Mouse (Mus musculus) adipose tissue, adult 10 weeks (tissue): ENCODE data around the gene Ephx3. TPM values are rescaled to one million over a fixed set of nuclear protein-coding genes. Genes with fewer than 3 reads are reported as not detected.

ENCODE experiments used
- polyA plus RNA-seq: library from polyadenylated mRNA; stranded (reverse); fragments of 350-450 nt; fragmentation: Illumina TruSeq; extraction: RNeasy Lipid Tissue Mini Kit (QIAGEN cat#74804); gene quantifications from one replicate; pipeline ENCODE4 v1.2.3, GENCODE M21; 2014; ENCODE audit warnings: low read depth, low replicate concordance

Ephx3 gene
- polyA plus RNA-seq = 1.5 TPM

GRCm38 (mm10) chr17:32188863-32189636 lies at the start of gene Ephx3:
Gene Ephx3 (minus strand): TSS chr17:32189549.

GRCm38 (mm10) chr17:32166687-32167086 lies 22.7 kb downstream of the Ephx3 start, which contains the start of gene Notch3:
Gene Notch3 (minus strand): TSS chr17:32166852.

Other genes with a start within 250 kb of the Ephx3 start
- 11.1 TPM for gene Rrp1b, start 153.4 kb downstream of the Ephx3 start, polyA plus RNA-seq
- 4.7 TPM for gene Hsf2bp, start 153.2 kb downstream of the Ephx3 start, polyA plus RNA-seq
- gene Notch3, start 22.7 kb downstream of the Ephx3 start, polyA plus RNA-seq = 20.0 TPM
- gene Brd4, start 95.2 kb upstream of the Ephx3 start, polyA plus RNA-seq = 43.8 TPM
- 74.3 TPM for gene Akap8, start 131.7 kb upstream of the Ephx3 start, polyA plus RNA-seq
- 122 TPM for gene Akap8l, start 161.1 kb upstream of the Ephx3 start, polyA plus RNA-seq
- gene Wiz, start 199.9 kb upstream of the Ephx3 start, polyA plus RNA-seq = 25.2 TPM
- 2.2 TPM for gene Rasal3, start 214.0 kb upstream of the Ephx3 start, polyA plus RNA-seq
- gene Pglyrp2, start 234.6 kb upstream of the Ephx3 start, polyA plus RNA-seq = 0.27 TPM